Mouse (Mus musculus): ENCODE measurements around the gene Spsb4. TPM values are rescaled to one million over a fixed set of nuclear protein-coding genes. Genes with fewer than 3 reads are reported as not detected.

Spsb4 gene
- polyA plus RNA-seq (2012; rRNA removed): 0.43 and 0.69 TPM in 2 replicates

- Histone ChIP-seq H3K27me3 (ENCODE audit: control insufficient read depth, insufficient read depth, low read length) (peaks cover 10% of the 10 kb centered on the region), H3K36me3 (ENCODE audit: control insufficient read depth, insufficient read depth, low read length) (no peaks in the 10 kb centered on the region), H3K4me3 (ENCODE audit: control insufficient read depth, insufficient read depth, low read length) (peak within 1 kb of the TSS; percentile 37), H3K4me1 (replicated peaks; ENCODE audit: control insufficient read depth, insufficient read depth, low read length) (peaks cover 10% of the 10 kb centered on the region), H3K27ac (ENCODE audit: control insufficient read depth, insufficient read depth, low read length) (no peak within 1 kb of the TSS)
- TF ChIP-seq CTCF (IDR thresholded peaks at IDR 0.05; ENCODE audit: borderline replicate concordance, control insufficient read depth, extremely low read depth, insufficient read depth, low read length, poor library complexity) (no peak), POLR2A (IDR thresholded peaks at IDR 0.05; ENCODE audit: control insufficient read depth, extremely low read depth, insufficient read depth, low read length, poor library complexity) (no peak)
- WGBS: under 1% methylated on average over 44 of the region's 47 CpGs
- peak; percentile 21 for DNase-seq
Measured at GRCm38 (mm10) chr9:97018677-97019147, at the start of gene Spsb4. Spsb4 (minus strand) TSS chr9:97018843.

- DNase-seq: no peak
- H3K27ac ChIP-seq (ENCODE audit: control insufficient read depth, insufficient read depth, low read length): no peak overlapping the region
- no peaks in the 10 kb centered on the region for H3K36me3 ChIP-seq (ENCODE audit: control insufficient read depth, insufficient read depth, low read length)
- H3K4me1 ChIP-seq (replicated peaks; ENCODE audit: control insufficient read depth, insufficient read depth, low read length): no peaks in the 10 kb centered on the region
- no peaks in the 10 kb centered on the region for H3K27me3 ChIP-seq (ENCODE audit: control insufficient read depth, insufficient read depth, low read length)
- TF ChIP-seq CTCF (IDR thresholded peaks at IDR 0.05; ENCODE audit: borderline replicate concordance, control insufficient read depth, extremely low read depth, insufficient read depth, low read length, poor library complexity) (no peak), POLR2A (IDR thresholded peaks at IDR 0.05; ENCODE audit: control insufficient read depth, extremely low read depth, insufficient read depth, low read length, poor library complexity) (no peak)
- WGBS: 94% methylated on average over 6 of the region's 6 CpGs
- no peak overlapping the region for H3K4me3 ChIP-seq (ENCODE audit: control insufficient read depth, insufficient read depth, low read length)
Measured at GRCm38 (mm10) chr9:97067761-97068160, 49.1 kb upstream of the Spsb4 start.

- WGBS: 95% methylated on average over 4 of the region's 4 CpGs
- TF ChIP-seq POLR2A (IDR thresholded peaks at IDR 0.05; ENCODE audit: control insufficient read depth, extremely low read depth, insufficient read depth, low read length, poor library complexity): no peak
- TF ChIP-seq CTCF (IDR thresholded peaks at IDR 0.05; ENCODE audit: borderline replicate concordance, control insufficient read depth, extremely low read depth, insufficient read depth, low read length, poor library complexity): no peak
- Histone ChIP-seq H3K36me3 (ENCODE audit: control insufficient read depth, insufficient read depth, low read length) (no peaks in the 10 kb centered on the region), H3K27ac (ENCODE audit: control insufficient read depth, insufficient read depth, low read length) (no peak overlapping the region), H3K4me3 (ENCODE audit: control insufficient read depth, insufficient read depth, low read length) (no peak overlapping the region), H3K4me1 (replicated peaks; ENCODE audit: control insufficient read depth, insufficient read depth, low read length) (no peaks in the 10 kb centered on the region), H3K27me3 (ENCODE audit: control insufficient read depth, insufficient read depth, low read length) (no peaks in the 10 kb centered on the region)
- DNase-seq: no peak
Measured at GRCm38 (mm10) chr9:97065885-97066284, 47.2 kb upstream of the Spsb4 start.

GRCm38 (mm10) chr9:97065216-97065615, 46.6 kb upstream of the Spsb4 start:
- H3K4me3 ChIP-seq (ENCODE audit: control insufficient read depth, insufficient read depth, low read length): no peak overlapping the region
- WGBS: 80% methylated on average over 5 of the region's 5 CpGs
- TF ChIP-seq POLR2A (IDR thresholded peaks at IDR 0.05; ENCODE audit: control insufficient read depth, extremely low read depth, insufficient read depth, low read length, poor library complexity) (no peak), CTCF (IDR thresholded peaks at IDR 0.05; ENCODE audit: borderline replicate concordance, control insufficient read depth, extremely low read depth, insufficient read depth, low read length, poor library complexity) (no peak)

GRCm38 (mm10) chr9:97064161-97064560, 45.5 kb upstream of the Spsb4 start:
- no peaks in the 10 kb centered on the region for H3K36me3 ChIP-seq (ENCODE audit: control insufficient read depth, insufficient read depth, low read length)
- no peak for DNase-seq
- H3K27ac ChIP-seq (ENCODE audit: control insufficient read depth, insufficient read depth, low read length): no peak overlapping the region
- H3K4me3 ChIP-seq (ENCODE audit: control insufficient read depth, insufficient read depth, low read length): no peak overlapping the region
- no peaks in the 10 kb centered on the region for H3K4me1 ChIP-seq (replicated peaks; ENCODE audit: control insufficient read depth, insufficient read depth, low read length)
- no peaks in the 10 kb centered on the region for H3K27me3 ChIP-seq (ENCODE audit: control insufficient read depth, insufficient read depth, low read length)
- TF ChIP-seq CTCF (IDR thresholded peaks at IDR 0.05; ENCODE audit: borderline replicate concordance, control insufficient read depth, extremely low read depth, insufficient read depth, low read length, poor library complexity) (no peak), POLR2A (IDR thresholded peaks at IDR 0.05; ENCODE audit: control insufficient read depth, extremely low read depth, insufficient read depth, low read length, poor library complexity) (no peak)
- WGBS: 100% methylated on average over 1 of the region's 1 CpGs

More at GRCm38 (mm10) chr9:97065216-97065615, 46.6 kb upstream of the Spsb4 start:
- DNase-seq: no peak
- no peaks in the 10 kb centered on the region for H3K36me3 ChIP-seq (ENCODE audit: control insufficient read depth, insufficient read depth, low read length)
- H3K27ac ChIP-seq (ENCODE audit: control insufficient read depth, insufficient read depth, low read length): no peak overlapping the region
- no peaks in the 10 kb centered on the region for H3K4me1 ChIP-seq (replicated peaks; ENCODE audit: control insufficient read depth, insufficient read depth, low read length)
- H3K27me3 ChIP-seq (ENCODE audit: control insufficient read depth, insufficient read depth, low read length): no peaks in the 10 kb centered on the region

GRCm38 (mm10) chr9:97061696-97062095, 43.1 kb upstream of the Spsb4 start:
- TF ChIP-seq CTCF (IDR thresholded peaks at IDR 0.05; ENCODE audit: borderline replicate concordance, control insufficient read depth, extremely low read depth, insufficient read depth, low read length, poor library complexity) (no peak), POLR2A (IDR thresholded peaks at IDR 0.05; ENCODE audit: control insufficient read depth, extremely low read depth, insufficient read depth, low read length, poor library complexity) (no peak)
- H3K4me3 ChIP-seq (ENCODE audit: control insufficient read depth, insufficient read depth, low read length): no peak overlapping the region

More at GRCm38 (mm10) chr9:97061696-97062095, 43.1 kb upstream of the Spsb4 start:
- Histone ChIP-seq H3K36me3 (ENCODE audit: control insufficient read depth, insufficient read depth, low read length) (no peaks in the 10 kb centered on the region), H3K27ac (ENCODE audit: control insufficient read depth, insufficient read depth, low read length) (no peak overlapping the region), H3K4me1 (replicated peaks; ENCODE audit: control insufficient read depth, insufficient read depth, low read length) (no peaks in the 10 kb centered on the region), H3K27me3 (ENCODE audit: control insufficient read depth, insufficient read depth, low read length) (no peaks in the 10 kb centered on the region)
- WGBS: 91% methylated on average over 9 of the region's 9 CpGs
- no peak for DNase-seq
